Mouse (Mus musculus) thymus, postnatal 25 days (tissue): Measurements from ENCODE around the gene Lrr1.
A peak's percentile ranks its signal among the peaks of the same experiment; 100 is the strongest.

ENCODE experiments used
- DNase-seq: peaks from one replicate; pipeline ENCODE4 v3.0.0; 2022

Gene Lrr1

DNA sequence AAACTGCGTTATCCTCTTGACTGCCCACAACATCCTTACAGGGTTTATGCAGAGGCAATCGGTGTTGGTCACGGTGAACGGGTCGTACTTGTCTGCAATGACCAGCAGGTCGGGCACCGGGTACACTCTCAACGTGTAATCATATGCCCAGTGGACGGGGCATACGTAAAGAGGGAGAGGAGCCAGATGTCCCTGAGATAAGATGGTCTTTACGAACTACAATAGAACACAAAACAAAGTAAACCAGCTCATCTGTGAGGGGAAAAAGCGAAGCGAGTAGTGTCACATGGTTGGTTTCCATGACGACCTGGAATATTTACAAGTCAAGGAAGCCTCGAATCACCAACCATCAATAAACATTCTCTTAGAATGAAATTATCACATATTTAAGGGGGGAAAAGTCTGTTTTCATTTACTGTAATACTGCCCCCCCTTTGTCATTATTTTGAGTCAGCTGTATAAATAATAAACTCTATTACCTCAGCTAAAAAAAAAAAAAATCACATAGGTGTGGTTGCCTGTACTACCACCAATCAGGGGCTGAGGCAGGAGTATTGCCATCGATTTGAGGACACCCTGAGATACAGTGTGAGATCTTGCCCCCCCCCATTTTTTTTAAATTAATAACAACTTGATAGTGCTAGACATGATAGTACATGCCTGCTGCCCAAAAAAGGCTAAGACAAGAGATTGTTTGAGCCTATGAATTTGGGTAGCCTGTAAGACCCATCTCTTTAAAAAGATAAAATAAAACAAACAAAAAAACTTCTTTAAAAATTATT, 35.6 kb downstream of the Lrr1 start, which contains the start of gene Gm49384:
Gm49384 (minus strand) TSS at position 216 of the 782 bp plus-strand sequence.
- DNase-seq: no peak

DNA sequence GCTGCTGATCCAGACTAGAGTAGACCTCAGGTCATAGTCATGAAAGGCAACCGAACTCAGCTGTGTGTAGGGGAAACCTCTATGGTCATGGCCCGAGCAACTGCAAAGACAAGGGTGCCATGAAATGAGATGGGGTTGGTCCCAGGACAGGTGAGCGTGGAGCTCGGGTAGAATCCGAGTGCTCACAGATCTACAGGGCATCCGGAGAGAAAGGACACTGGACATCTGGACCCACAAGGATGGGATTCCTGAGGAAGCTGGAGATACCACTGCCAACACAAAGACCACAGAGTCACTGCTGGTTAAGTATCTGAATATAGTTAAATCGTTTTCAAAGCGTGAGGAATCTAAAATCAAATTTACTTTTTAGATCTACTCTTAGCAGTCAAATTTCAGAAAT, 38.8 kb downstream of the Lrr1 start:
- DNase-seq: no peak

DNA sequence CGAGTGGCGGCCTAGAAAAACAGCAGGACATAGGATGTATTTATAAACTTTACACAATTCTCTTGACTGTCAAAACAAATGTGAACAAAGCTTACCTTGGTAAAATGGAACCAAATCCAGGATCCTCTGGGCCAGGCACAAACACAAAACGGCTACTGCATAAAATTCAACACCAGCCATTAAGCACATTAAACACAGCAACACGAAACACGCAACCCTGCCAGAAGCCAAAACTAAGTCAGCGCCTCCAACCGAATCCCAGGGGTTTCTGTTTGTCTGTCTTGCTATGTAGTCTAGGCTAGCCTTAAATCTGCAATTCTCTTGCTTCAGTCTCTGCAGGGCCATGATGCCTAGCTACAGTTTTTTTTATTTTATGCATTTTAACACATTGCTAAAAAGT, 39.3 kb downstream of the Lrr1 start:
- DNase-seq: no peak

DNA sequence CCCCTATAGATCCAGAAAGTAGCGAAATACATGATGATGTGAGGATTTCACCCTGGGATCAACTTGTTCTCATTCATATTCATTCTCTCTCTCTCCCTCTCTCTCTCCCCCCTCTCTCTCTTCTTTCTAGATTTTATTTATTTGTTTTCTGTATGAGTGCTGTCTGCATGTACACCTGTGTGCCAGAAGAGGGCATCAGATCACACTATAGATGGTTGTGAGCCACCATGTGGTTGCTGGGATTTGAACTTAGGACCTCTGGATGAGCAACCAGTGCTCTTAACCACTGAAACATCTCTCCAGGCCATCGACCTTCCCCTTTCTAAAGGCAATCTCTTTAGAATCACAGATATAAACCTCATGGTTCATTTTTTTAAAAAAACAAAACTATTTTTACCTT, 39.9 kb downstream of the Lrr1 start:
- no peak for DNase-seq

DNA sequence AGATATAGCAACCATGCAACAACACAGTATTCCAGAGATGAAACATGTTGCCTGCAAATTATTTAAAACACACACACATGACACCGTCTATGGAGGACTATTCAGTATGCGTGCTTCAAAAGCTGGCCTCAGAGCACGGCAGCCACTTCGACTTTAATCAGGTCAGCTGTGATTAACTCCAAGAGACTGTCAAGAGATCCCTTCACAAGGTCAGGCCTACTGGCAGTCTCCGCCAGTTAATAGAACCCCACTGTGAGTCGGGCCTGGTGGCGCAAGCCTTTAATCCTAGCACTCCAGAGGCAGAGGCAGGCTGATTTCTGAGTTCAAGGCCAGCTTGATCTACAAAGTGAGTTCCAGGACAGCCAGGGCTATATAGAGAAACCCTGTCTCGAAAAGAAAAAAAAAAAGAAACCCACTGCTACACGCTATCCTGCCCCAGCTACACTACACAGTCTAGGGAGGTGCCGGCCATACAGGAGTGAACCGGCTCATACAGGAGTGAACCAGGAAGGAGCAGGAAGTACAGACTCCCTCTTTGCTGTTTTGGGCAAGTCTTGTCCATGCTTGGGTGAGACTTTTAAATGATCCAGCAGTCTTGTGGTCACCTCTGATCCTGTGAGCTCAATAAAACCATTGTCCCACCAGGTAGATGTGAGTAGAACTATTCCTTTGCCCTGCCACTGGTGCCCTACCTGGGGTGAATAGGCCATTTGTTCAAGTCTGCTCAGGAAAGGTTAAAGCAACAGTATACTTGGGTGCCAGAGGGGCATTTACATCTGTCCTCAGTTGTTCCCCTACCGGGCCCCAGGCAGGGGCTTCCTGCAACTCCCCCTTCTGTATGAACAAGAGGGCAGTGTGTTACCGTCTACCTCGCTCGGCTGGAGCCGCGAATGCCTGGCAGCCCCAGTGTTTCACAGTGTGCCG, 41.7 kb downstream of the Lrr1 start:
- no peak for DNase-seq

DNA sequence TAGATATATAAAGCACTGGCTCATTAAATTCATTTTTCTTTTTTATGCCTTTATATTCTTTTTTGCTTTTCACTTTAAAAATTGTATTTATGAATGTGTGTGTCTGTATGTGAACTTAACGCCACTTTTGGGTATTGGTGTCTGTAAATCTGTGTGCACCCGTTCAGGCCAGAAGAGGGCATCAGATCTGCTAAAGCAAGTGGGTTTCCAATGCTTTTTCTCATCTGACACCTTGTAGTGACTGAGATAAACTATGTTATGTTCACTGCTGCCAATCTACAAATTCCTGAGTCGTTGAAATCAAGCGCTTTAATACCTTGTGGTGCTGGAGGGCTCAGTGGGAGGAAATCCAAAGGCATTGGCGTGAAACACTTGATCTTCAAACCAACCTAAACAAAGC, 42.4 kb downstream of the Lrr1 start:
- peak; percentile 16 for DNase-seq

DNA sequence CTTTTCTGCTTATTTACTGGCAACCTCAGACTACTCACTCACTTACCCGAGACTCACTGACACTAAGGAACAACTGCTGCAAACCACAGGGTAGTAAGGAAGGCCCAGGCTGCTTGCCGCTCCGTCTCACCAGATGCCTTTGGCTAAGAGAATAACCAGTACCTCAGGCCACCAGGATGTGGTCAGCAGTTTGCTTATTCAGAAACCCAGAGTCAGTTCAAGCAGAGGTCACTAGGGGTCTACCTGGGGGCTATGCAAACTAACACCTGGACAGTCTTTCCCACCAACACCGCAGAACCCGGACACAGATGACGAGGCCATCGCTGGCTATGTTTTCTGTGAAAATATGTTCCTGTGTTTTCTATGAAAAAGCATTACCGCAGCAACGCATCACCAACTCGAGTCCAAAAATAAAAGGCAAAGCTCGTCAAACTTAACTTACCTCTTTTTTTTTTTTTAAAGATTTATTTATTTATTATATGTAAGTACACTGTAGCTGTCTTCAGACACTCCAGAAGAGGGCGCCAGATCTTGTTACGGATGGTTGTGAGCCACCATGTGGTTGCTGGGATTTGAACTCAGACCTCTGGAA, 44.7 kb downstream of the Lrr1 start:
- DNase-seq: no peak

DNA sequence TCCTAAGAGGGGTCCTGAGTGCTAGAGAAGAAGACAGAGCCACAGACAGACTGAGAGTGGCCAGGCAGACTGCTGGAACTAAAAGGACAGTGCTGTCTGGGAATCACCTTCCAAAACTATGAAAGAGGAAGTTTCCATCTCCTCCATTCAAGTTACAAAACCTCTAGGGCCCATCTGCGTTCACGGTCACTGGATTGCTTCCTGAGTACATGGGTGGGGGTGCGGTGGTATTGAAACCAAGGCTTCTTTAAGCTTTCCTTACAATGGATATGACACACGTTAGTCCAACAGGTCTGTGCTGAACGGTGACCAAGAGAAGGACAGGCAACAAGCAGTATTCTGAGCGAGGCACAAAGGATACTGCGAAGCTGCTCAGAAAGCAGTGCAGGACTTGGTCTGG, 45.8 kb downstream of the Lrr1 start:
- DNase-seq: no peak

DNA sequence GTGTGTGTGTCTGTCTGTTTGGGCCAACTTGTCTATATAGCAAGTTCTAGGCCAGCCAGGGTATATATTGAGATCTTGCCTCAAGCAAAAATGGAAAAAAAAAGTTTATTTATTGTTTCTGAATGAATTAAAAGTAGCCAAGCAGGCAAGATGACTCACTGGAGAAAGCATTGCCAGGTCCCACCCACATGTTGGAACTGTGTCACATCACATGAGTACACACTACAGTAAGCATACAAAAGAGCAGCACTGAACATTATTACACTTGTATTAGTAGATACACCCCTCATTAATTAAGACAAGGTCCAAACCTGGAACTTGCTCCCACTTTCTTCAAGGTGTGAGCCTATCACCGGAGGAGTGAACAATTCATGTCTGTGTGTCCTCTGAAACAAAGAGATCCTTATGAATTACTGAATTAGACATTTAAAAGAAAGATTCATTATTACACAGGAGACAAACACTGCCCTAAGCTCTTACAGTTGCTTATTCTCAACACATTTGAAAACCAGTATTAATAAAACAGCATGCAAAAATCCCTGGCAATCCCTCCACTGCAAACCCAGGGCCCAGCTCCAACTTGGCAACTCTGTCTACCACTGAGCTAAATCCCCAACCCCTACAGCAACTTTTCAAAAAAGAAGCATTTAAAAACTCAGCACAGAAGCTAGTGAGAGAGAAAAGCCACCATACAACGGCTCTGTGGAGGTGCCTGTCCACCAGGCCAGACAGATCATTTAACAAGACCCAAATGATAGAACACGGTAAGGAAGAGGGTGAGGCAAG, 46.6 kb downstream of the Lrr1 start:
- DNase-seq: no peak

DNA sequence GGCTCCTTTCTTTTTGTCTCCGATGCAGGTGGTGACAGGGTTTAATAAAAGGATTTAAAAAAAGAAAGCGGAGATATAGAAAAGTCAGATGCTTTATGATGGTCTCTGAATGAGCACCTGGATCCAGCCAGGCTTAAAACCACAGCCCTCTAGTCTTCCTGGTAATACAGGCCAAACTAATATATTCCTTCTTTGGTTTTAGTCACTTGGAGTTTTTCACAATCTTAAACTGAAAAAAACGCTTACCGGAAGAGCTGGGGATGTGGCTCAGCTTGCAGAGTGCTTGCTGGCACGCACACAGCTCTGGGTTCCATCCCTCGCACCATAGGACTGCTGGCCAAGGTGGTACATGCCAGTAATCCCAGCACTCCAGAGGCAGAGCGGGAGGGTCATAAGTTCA, 48.0 kb downstream of the Lrr1 start:
- DNase-seq: no peak

DNA sequence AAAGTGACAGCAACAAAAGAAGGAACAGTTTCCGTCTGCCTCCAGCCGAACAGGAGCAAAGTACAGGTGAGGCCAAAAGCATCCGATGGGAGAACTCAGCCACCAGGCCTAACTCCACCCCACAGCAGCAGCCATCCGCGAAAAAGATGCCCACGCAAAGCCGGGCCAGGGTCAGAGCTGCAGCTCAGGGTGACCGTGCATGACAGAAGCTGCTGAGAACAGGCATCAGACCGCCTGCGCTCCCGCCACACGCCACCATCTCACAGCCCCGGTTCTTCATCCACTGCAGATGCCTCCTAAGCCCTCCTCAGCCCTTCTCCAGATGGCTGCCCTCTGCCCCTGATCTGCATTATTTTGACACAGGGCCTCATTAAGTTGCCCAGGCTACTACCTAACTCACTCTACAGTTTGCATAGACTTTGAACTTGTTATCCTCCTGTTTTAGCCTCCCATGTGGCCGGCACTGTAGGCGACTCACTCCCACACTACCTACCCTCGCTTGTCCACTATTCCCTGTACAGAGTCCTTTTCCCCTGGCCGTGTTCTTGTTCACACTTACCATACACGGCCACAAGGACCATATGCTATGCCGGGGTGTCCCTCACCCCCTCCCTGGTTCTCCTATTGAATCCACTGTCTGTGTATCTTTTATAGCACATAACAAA, 52.1 kb downstream of the Lrr1 start:
- no peak for DNase-seq

DNA sequence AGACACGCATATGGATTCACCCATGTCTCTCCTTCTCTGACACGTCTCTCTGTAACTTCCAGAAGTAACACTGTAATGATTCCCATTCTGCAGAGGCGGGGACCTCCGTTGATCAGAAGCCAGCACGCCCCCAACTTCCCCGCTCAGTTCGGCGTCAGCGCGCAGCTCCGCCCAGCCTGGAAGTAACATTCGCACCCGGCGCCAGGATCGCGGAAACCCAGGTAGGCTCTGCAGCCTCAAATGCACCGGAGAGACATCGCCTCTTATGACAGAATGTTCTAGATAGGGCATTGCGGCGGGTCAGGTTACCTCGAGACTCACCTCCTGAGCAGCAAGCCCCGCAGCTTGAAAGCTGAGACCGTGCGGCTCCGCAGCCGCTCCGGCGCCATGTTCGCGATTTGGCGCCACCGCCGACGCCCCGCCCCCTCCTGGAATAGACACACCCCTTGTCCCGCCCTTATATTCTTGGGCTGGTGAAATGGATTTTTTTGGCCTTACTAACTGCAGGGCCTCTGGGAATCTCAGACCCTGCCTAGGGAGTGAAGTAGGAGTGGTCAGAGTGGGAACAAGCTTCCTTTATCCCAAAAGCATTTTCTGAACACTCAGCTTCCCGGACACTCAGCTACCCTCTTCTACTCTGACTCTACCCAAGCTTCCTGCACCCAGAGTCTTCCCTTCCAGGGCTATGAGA, 59.3 kb downstream of the Lrr1 start, which contains the start of gene Pole2:
Pole2 (minus strand) TSS at position 420 of the 691 bp plus-strand sequence.
- peak; percentile 87 for DNase-seq
